Mouse (Mus musculus) v-Abl transformed pro-B cells (cell line): ENCODE data around the gene 2010111I01Rik.

Experiments
- in situ Hi-C, 2 experiments: fragments of 400-800 bp; cut with MboI; formaldehyde crosslinking; loops; one replicate each; pipeline ENCODE4 v1.15.1; 2025; ENCODE audit not compliant: unreplicated experiment in 2 of 2

2010111I01Rik gene

DNA sequence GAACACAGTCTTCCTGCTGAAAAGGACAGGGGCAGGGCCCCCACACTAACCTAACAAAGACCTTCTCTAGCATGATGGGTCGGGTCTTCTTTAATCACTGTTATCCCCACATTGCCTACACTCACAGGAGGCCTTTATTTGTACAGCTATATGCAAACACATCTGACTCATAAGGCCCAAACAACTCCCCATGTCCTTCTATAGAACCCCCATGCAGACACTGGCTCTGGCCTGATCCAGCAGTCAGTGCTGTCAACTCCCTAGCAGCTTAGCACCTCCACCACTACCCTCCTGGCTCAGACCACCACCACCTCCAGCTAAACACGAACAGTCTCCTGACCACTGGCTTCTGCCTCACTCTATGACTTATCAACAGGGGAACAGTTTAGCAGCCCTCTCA, 382.9 kb downstream of the 2010111I01Rik start:
- in situ Hi-C loops, result no loop called here

- in situ Hi-C loops, result loop anchor here (5.0 to 10.0 kb wide), 5 partner anchors 345 to 885 kb away; partner anchors contain the start of genes 6720489N17Rik (in 2 of the 2), Gm49359 (in 2 of the 2) and Platr25 (in 1 of the 2)
Measured at GRCm38 (mm10) chr13:63350076-63350475, 385.4 kb downstream of the 2010111I01Rik start.

- in situ Hi-C loops, result loop anchor here (5.0 to 10.0 kb wide), 5 partner anchors 341 to 889 kb away; partner anchors contain the start of genes 6720489N17Rik (in 2 of the 2), Gm49359 (in 2 of the 2) and Platr25 (in 1 of the 2)
Measured at GRCm38 (mm10) chr13:63353312-63353711, 388.6 kb downstream of the 2010111I01Rik start.

DNA sequence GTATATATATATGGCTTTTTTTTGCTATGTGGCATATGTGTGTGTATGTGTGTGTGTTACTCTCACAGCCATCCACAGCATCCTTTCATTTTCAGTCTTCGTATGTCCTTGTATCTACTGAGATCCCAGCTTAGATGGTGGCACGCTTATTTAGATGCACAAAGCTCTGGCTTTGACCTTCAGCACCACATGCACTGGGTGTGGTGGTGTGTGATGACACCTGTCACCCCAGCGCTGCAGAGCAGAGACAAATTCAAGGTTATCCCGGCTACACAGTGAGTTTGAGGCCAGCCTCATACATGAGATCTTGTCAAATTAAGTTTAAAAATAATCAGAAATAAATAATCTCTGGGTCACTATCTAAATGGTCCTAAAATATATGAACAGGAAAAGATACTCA, 391.4 kb downstream of the 2010111I01Rik start:
- in situ Hi-C loops, result loop anchor here (10.0 kb wide), 4 partner anchors 339 to 891 kb away; partner anchors contain the start of genes 6720489N17Rik (in 2 of the 2), Gm49359 (in 2 of the 2) and Platr25 (in 1 of the 2)

DNA sequence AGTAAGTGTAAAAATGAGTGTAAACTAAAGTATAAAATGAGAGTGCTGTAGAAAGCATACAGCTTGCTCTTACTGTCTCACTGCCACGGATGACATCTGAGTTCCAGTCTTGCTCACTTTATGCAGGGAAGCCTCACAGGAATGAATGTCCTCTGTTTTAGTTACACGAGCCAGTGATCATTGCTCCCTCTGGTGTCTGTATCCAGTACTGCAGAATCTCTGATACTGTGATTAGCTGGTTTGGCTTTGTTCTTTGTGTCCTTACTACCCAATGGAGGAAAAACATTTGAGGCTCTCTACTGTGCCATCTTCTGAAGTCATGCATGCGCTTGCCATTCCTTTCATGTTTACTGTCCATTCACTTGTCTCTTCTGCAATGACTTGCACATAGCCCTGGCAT, 391.9 kb downstream of the 2010111I01Rik start:
- in situ Hi-C loops, result loop anchor here (10.0 kb wide), 4 partner anchors 338 to 892 kb away; partner anchors contain the start of genes 6720489N17Rik (in 2 of the 2), Gm49359 (in 2 of the 2) and Platr25 (in 1 of the 2)

- in situ Hi-C loops, result loop anchor here (10.0 kb wide), 4 partner anchors 335 to 895 kb away; partner anchors contain the start of genes 6720489N17Rik (in 2 of the 2), Gm49359 (in 2 of the 2) and Platr25 (in 1 of the 2)
Measured at GRCm38 (mm10) chr13:63359393-63359792, 394.7 kb downstream of the 2010111I01Rik start.

- in situ Hi-C loops, result no loop called here
Measured at GRCm38 (mm10) chr13:63360111-63360885, 395.6 kb downstream of the 2010111I01Rik start.

DNA sequence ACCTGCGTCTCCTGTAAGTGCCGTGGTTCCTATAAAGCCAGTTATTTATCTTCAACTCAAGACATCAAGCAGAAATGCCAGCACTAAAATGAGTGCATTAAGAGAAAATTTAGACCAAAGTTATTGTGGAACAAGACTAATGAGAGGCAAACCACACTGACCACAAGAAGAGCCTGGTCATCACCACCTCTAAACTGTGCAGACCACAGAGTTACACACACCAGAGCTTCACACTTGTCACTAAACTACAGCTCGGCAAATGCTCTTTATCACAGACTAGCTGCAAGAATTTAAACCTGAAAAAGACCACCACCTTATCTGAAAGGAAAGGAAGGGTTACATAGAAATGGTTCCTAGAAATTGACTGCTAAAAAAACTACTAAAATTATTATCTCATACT, 397.1 kb downstream of the 2010111I01Rik start:
- in situ Hi-C loops, result no loop called here

GRCm38 (mm10) chr13:63373460-63374166, 408.9 kb downstream of the 2010111I01Rik start:
- in situ Hi-C loops, result no loop called here
